In the genomic region with DNA sequence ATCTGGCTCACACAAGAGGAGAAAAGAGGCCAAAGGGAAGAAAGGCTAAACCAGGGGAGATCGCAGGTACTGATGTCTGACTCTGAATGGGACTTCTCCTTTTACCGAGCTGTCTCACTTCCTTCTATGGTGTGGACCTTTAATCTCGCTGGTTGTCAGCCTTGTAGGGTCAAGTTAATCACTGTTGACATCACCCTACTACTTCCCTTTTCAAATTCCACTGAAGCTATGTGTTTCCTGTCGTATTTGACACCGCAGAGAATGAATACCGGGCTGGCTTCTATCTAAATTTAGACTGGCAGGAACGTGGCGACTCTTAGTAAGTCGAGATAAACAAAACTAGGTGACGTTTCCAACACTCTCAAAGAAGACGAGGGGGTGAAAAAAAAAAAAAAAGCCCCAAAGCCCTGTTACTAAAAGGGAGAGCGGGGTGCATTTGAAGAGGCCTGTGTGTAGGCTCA, we compare ENCODE assay signal across 8 mouse cellular contexts. TPM values are rescaled to one million over a fixed set of nuclear protein-coding genes. Genes with fewer than 3 reads are reported as not detected.
DNase-seq lines count a peak whose midpoint lies in the region; ATAC-seq and TF ChIP-seq lines count a peak whose summit lies in the region.

No protein-coding gene starts in this region.

- peak overlapping the region; percentile 94 for H3K4me3 ChIP-seq in embryonic facial prominence, embryonic 13.5 days
- H3K4me3 ChIP-seq in heart, embryonic 10.5 days = peak overlapping the region; percentile 85
- H3K4me3 ChIP-seq in kidney, embryonic 15.5 days (replicated peaks) = peak overlapping the region; percentile 88
- peak overlapping the region; percentile 65 to 84 for H3K4me3 ChIP-seq in liver, embryonic 14.5 days (ENCODE audit: insufficient read depth in 1 of 2, low read depth in 2 of 2, low read length in 2 of 2)
- peak overlapping the region; percentile 86 for H3K4me3 ChIP-seq in neural tube, embryonic 15.5 days (replicated peaks)

- H3K4me2 ChIP-seq in embryonic facial prominence, embryonic 13.5 days = peak overlapping the region; percentile 61
- H3K4me2 ChIP-seq in kidney, embryonic 15.5 days = peak overlapping the region; percentile 71
- peak overlapping the region; percentile 92 for H3K4me2 ChIP-seq in liver, embryonic 14.5 days (ENCODE audit: low read depth)
- H3K4me2 ChIP-seq in neural tube, embryonic 15.5 days = peak overlapping the region; percentile 67

- H3K27ac ChIP-seq in embryonic facial prominence, embryonic 13.5 days = peak overlapping the region; percentile 97
- H3K27ac ChIP-seq in heart, embryonic 10.5 days = peak overlapping the region; percentile 98
- peak overlapping the region; percentile 99 for H3K27ac ChIP-seq in kidney, embryonic 15.5 days
- H3K27ac ChIP-seq in liver, embryonic 14.5 days = peak overlapping the region; percentile 88
- peak overlapping the region; percentile 95 for H3K27ac ChIP-seq in neural tube, embryonic 15.5 days (replicated peaks)

- no peak for TF ChIP-seq CTCF in liver, embryonic 14.5 days (IDR thresholded peaks at IDR 0.05; ENCODE audit: low read depth)

- under 1% methylated on average over 12 of the region's 12 CpGs for WGBS in embryonic facial prominence, embryonic 13.5 days
- WGBS in heart, embryonic 10.5 days = under 1% methylated on average over 12 of the region's 12 CpGs
- WGBS in kidney, embryonic 15.5 days = under 1% methylated on average over 12 of the region's 12 CpGs
- under 1% methylated on average over 12 of the region's 12 CpGs for WGBS in liver, embryonic 14.5 days (ENCODE audit: insufficient replicate concordance)
- under 1% methylated on average over 12 of the region's 12 CpGs for WGBS in neural tube, embryonic 15.5 days

- no peaks in the 10 kb centered on the region for H3K27me3 ChIP-seq in embryonic facial prominence, embryonic 13.5 days
- no peaks in the 10 kb centered on the region for H3K27me3 ChIP-seq in heart, embryonic 10.5 days (ENCODE audit: insufficient read depth, poor library complexity, severe bottlenecking)
- no peaks in the 10 kb centered on the region for H3K27me3 ChIP-seq in kidney, embryonic 15.5 days
- H3K27me3 ChIP-seq in liver, embryonic 14.5 days (ENCODE audit: control insufficient read depth, insufficient read depth, low read length) = no peaks in the 10 kb centered on the region
- H3K27me3 ChIP-seq in neural tube, embryonic 15.5 days (replicated peaks) = no peaks in the 10 kb centered on the region

- peaks cover 12% of the 10 kb centered on the region for H3K4me1 ChIP-seq in embryonic facial prominence, embryonic 13.5 days
- H3K4me1 ChIP-seq in heart, embryonic 10.5 days = peaks cover 10% of the 10 kb centered on the region
- H3K4me1 ChIP-seq in kidney, embryonic 15.5 days = peaks cover 14% of the 10 kb centered on the region
- peaks cover 14 to 26% of the 10 kb centered on the region in 2 experiments for H3K4me1 ChIP-seq in liver, embryonic 14.5 days (replicated peaks; ENCODE audit: control insufficient read depth in 2 of 2, insufficient read depth in 2 of 2, low read length in 1 of 2)
- peaks cover 24% of the 10 kb centered on the region for H3K4me1 ChIP-seq in neural tube, embryonic 15.5 days

- no peak; the same call in 1 of the 2 replicates for TF ChIP-seq EP300 in liver, embryonic 14.5 days (IDR thresholded peaks at IDR 0.05; ENCODE audit: low read depth)

- peak overlapping the region; percentile 95 for H3K9ac ChIP-seq in embryonic facial prominence, embryonic 13.5 days
- peak overlapping the region; percentile 87 for H3K9ac ChIP-seq in kidney, embryonic 15.5 days
- H3K9ac ChIP-seq in liver, embryonic 14.5 days (replicated peaks) = peak overlapping the region; percentile 91
- peak overlapping the region; percentile 69 for H3K9ac ChIP-seq in neural tube, embryonic 15.5 days (replicated peaks)

- no peak for ATAC-seq in embryonic facial prominence, embryonic 13.5 days (ENCODE audit: insufficient number of reproducible peaks, insufficient read depth, low FRiP score, low TSS enrichment, low read depth)
- ATAC-seq in kidney, embryonic 15.5 days (replicated peaks; ENCODE audit: low FRiP score) = peak; percentile 12; the same call in 1 of the 2 replicates
- ATAC-seq in liver, embryonic 14.5 days (ENCODE audit: insufficient read depth) = no peak
- ATAC-seq in neural tube, embryonic 15.5 days (ENCODE audit: low FRiP score) = peak; percentile 4

- H3K9me3 ChIP-seq in embryonic facial prominence, embryonic 13.5 days = no peaks in the 10 kb centered on the region
- no peaks in the 10 kb centered on the region for H3K9me3 ChIP-seq in heart, embryonic 10.5 days
- no peaks in the 10 kb centered on the region for H3K9me3 ChIP-seq in kidney, embryonic 15.5 days (replicated peaks)
- H3K9me3 ChIP-seq in liver, embryonic 14.5 days (ENCODE audit: control insufficient read depth, low read length) = no peaks in the 10 kb centered on the region
- H3K9me3 ChIP-seq in neural tube, embryonic 15.5 days (replicated peaks) = no peaks in the 10 kb centered on the region

- DNase-seq in embryo, embryonic 10 days (ENCODE audit: low spot score) = peak; percentile 61
- DNase-seq in embryo, embryonic 9.5 days (ENCODE audit: extremely low spot score) = no peak
- peak; percentile 90 for DNase-seq in Muller cell, postnatal 12 days (ENCODE audit: inconsistent ontology term)
- peak; percentile 85 for DNase-seq in heart, embryonic 10.5 days (ENCODE audit: low spot score)
- peak in 2 of 3 experiments; percentile 49 to 68 for DNase-seq in liver, embryonic 14.5 days (ENCODE audit: low read depth in 3 of 3, low spot score in 3 of 3)

- H3K36me3 ChIP-seq in embryonic facial prominence, embryonic 13.5 days = no peaks in the 10 kb centered on the region
- H3K36me3 ChIP-seq in heart, embryonic 10.5 days = no peaks in the 10 kb centered on the region; the same call in 1 of the 2 replicates
- no peaks in the 10 kb centered on the region for H3K36me3 ChIP-seq in kidney, embryonic 15.5 days
- H3K36me3 ChIP-seq in liver, embryonic 14.5 days (replicated peaks; ENCODE audit: control insufficient read depth, insufficient read depth, low read depth) = no peaks in the 10 kb centered on the region; the same call in none of the 2 replicates
- no peaks in the 10 kb centered on the region for H3K36me3 ChIP-seq in neural tube, embryonic 15.5 days

RNA-seq across cellular contexts. Expression of a gene that starts 0.7 kb away (rescaled TPM):
- 41.5 and 49.7 TPM in 2 replicates for polyA plus RNA-seq in embryonic facial prominence, embryonic 13.5 days (2015; fragmentation: Nextera tagmentation; extraction: Ambion mirVana)
- 29.5 and 29.8 TPM in 2 replicates for polyA plus RNA-seq in heart, embryonic 10.5 days (2016; fragmentation: Nextera tagmentation; extraction: Ambion mirVana)
- polyA plus RNA-seq in kidney, embryonic 15.5 days (2015; fragmentation: Nextera tagmentation; extraction: Ambion mirVana) = 39.1 and 39.9 TPM in 2 replicates
- polyA plus RNA-seq in liver, embryonic 14.5 days (2012; rRNA removed) = 97.1 and 138 TPM in 2 replicates
- 61.5 and 63.2 TPM in 2 replicates for polyA plus RNA-seq in liver, embryonic 14.5 days (2014; fragmentation: Nextera tagmentation; extraction: Ambion mirVana)
- polyA plus RNA-seq in neural tube, embryonic 15.5 days (2015; fragmentation: Nextera tagmentation; extraction: Ambion mirVana) = 32.4 and 41.5 TPM in 2 replicates

Comparison
In these comparisons a context has a peak if more than half of its experiments do, and no peak if none do; other contexts are left out.
1. ATAC-seq: peak in kidney, embryonic 15.5 days (single experiment) and neural tube, embryonic 15.5 days (single experiment); none in embryonic facial prominence, embryonic 13.5 days (single experiment) and liver, embryonic 14.5 days (single experiment).
2. Peak in every context shown above with its lines, with median percentiles within 50 percentile points of each other: H3K27ac ChIP-seq, H3K4me2 ChIP-seq, H3K4me3 ChIP-seq and H3K9ac ChIP-seq.